Mouse (Mus musculus) forebrain, embryonic 15.5 days (tissue): ENCODE data around the gene Cd200r1. TPM values are rescaled to one million over a fixed set of nuclear protein-coding genes. Genes with fewer than 3 reads are reported as not detected.
"Not testable (repeated sequence)": the region's sequence is repeated elsewhere in the genome, so short reads cannot be mapped to it uniquely, and the experiment has no call there.

Experiments
- ATAC-seq: fragments of 200-750 bp; cut with Nextera tagmentation; replicated peaks from 2 replicates; pipeline ENCODE4 v1.8.0; 2017; ENCODE audit warnings: mild to moderate bottlenecking, moderate TSS enrichment, moderate library complexity
- H3K27ac ChIP-seq: fragments of 300-500 bp; sonication (generic); replicated peaks from 2 replicates; pipeline ENCODE4 v1.5.1; 2015; ENCODE audit warnings: mild to moderate bottlenecking, inconsistent platforms
- H3K27me3 ChIP-seq: fragments of 300-500 bp; sonication (generic); 2 replicates; pipeline ENCODE4 v1.6.1; 2015; ENCODE audit warnings: inconsistent platforms
- H3K36me3 ChIP-seq: fragments of 300-500 bp; sonication (generic); 2 replicates; pipeline ENCODE4 v1.6.1; 2015; ENCODE audit warnings: mild to moderate bottlenecking, inconsistent platforms
- H3K4me1 ChIP-seq: fragments of 300-500 bp; sonication (generic); 2 replicates; pipeline ENCODE4 v1.6.1; 2015; ENCODE audit warnings: inconsistent platforms
- H3K4me2 ChIP-seq: fragments of 300-500 bp; sonication (generic); replicated peaks from 2 replicates; pipeline ENCODE4 v1.6.1; 2015; ENCODE audit warnings: mild to moderate bottlenecking, inconsistent platforms
- H3K4me3 ChIP-seq: fragments of 300-500 bp; sonication (generic); 2 replicates; pipeline ENCODE4 v1.5.1; 2015; ENCODE audit warnings: mild to moderate bottlenecking, inconsistent platforms
- H3K9ac ChIP-seq: fragments of 300-500 bp; sonication (generic); replicated peaks from 2 replicates; pipeline ENCODE4 v1.6.1; 2015; ENCODE audit warnings: mild to moderate bottlenecking, inconsistent platforms
- H3K9me3 ChIP-seq: fragments of 300-500 bp; sonication (generic); 2 replicates; pipeline ENCODE4 v1.6.1; 2016; ENCODE audit warnings: inconsistent platforms
- WGBS: fragments of 180-500 bp; shearing (Covaris S2); methylation state at CpG from one replicate; pipeline ENCODE4 v1.1.7; 2015; ENCODE audit warnings: mixed read lengths; 5-methylcytosine and 5-hydroxymethylcytosine counted together
- polyA plus RNA-seq: library from polyadenylated mRNA; unstranded; fragments of >200 nt; fragmentation: Nextera tagmentation; extraction: Ambion mirVana; gene quantifications from 2 replicates; pipeline ENCODE4 v1.2.1, GENCODE M21; 2015

The Cd200r1 gene
- polyA plus RNA-seq, 1 experiment from 2014 or later: 0.46 TPM

DNA sequence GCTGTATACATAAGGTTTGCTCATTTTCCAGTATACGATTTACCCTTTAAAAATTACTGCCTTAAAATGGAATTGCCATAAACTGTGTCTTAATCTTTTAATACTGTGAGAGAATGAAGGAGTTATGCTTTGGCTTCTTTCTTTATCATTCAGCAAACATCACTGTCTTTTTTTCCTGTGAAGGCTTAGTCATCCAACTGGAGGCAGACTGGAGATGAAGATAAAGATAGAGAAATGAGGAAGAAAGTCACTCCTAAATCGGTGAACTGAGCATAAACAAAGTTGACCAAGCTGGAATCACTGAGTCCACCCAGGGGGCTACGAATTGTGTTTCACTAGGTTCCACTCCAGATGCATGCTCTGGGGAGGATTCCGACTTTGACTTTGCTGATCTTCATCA is 55.0 kb downstream of the Cd200r1 start:
- Histone ChIP-seq H3K27me3 (no peaks in the 10 kb centered on the region), H3K4me3 (no peak overlapping the region), H3K4me2 (no peak overlapping the region), H3K9ac (no peak overlapping the region), H3K9me3 (no peaks in the 10 kb centered on the region), H3K4me1 (no peaks in the 10 kb centered on the region), H3K27ac (no peak overlapping the region), H3K36me3 (no peaks in the 10 kb centered on the region)
- no peak for ATAC-seq
- 90% methylated on average over 4 of the region's 4 CpGs for WGBS

GRCm38 (mm10) chr16:44832286-44832685 is 66.8 kb downstream of the Cd200r1 start:
- no peaks in the 10 kb centered on the region for H3K9me3 ChIP-seq
- H3K27me3 ChIP-seq: no peaks in the 10 kb centered on the region
- ATAC-seq: no peak
- H3K36me3 ChIP-seq: no peaks in the 10 kb centered on the region
- 85% methylated on average over 3 of the region's 3 CpGs for WGBS
- no peak overlapping the region for H3K27ac ChIP-seq
- H3K4me2 ChIP-seq: no peak overlapping the region
- no peak overlapping the region for H3K4me3 ChIP-seq
- H3K4me1 ChIP-seq: no peaks in the 10 kb centered on the region
- H3K9ac ChIP-seq: no peak overlapping the region

DNA sequence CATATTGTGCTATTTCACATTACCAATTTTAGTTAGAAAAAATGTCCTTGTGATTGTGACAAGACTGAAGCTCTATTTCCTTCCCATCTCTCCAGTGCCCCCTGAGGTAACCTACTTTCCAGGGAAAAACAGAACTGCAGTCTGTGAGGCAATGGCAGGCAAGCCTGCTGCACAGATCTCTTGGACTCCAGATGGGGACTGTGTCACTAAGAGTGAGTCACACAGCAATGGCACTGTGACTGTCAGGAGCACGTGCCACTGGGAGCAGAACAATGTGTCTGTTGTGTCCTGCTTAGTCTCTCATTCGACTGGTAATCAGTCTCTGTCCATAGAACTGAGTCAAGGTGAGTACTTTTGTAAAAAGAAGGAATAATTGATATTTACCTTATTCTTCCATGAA is 67.7 kb downstream of the Cd200r1 start:
- not testable (repeated sequence) for H3K9ac ChIP-seq, H3K4me3 ChIP-seq, H3K36me3 ChIP-seq, H3K9me3 ChIP-seq, H3K27ac ChIP-seq, H3K27me3 ChIP-seq, ATAC-seq, H3K4me1 ChIP-seq, H3K4me2 ChIP-seq
- 42% methylated on average over 2 of the region's 2 CpGs for WGBS

Other genes starting within 250 kb of the Cd200r1 start
- 15.3 and 16.9 TPM in 2 replicates for gene Boc, start 206.8 kb upstream of the Cd200r1 start, polyA plus RNA-seq
- 4.5 and 4.9 TPM in 2 replicates for gene Nepro, start 41.4 kb upstream of the Cd200r1 start, polyA plus RNA-seq
- gene Gtpbp8, start 19.4 kb upstream of the Cd200r1 start, polyA plus RNA-seq: 33.5 and 38.1 TPM in 2 replicates
- not detected in 2 replicates for gene Cd200r4, start 46.0 kb downstream of the Cd200r1 start, polyA plus RNA-seq
- not detected in 2 replicates for gene Cd200r2, start 101.4 kb downstream of the Cd200r1 start, polyA plus RNA-seq
- not detected in 2 replicates for gene Cd200r3, start 177.9 kb downstream of the Cd200r1 start, polyA plus RNA-seq